Mouse (Mus musculus) activated CD4-positive, CD25-positive, alpha-beta regulatory T cell, adult 9 weeks (primary cell): ENCODE data around the gene Mettl26. TPM values are rescaled to one million over a fixed set of nuclear protein-coding genes. Genes with fewer than 3 reads are reported as not detected.

Experiments
- polyA plus RNA-seq: library from polyadenylated mRNA; unstranded; fragments of 100-300 nt; shearing (Covaris generic); gene quantifications from one replicate; pipeline ENCODE4 v1.2.1, GENCODE M21; 2017

Mettl26 gene
- 95.5 TPM for polyA plus RNA-seq

DNA sequence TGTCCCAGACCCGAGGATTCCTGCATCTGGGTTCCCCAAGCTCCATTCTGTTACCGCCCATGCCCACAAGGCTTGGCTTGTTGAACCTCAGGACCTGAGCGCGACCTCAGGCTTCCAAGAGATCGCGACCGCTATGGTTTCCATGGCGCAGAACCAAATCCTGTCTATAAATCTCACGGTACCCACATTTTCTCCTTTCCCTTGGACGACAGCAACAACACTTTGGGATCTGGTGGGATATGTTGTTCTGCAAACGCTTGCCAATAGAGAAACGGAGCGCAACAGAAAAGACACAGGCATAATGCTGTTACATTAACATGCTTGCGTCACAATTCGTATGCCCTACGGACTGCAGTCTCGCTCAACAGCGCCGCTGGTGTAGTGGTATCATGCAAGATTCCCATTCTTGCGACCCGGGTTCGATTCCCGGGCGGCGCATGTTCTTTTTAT lies at the start of gene Mettl26:
Mettl26 (plus strand) TSS at position 354 of the 450 bp plus-strand sequence.

DNA sequence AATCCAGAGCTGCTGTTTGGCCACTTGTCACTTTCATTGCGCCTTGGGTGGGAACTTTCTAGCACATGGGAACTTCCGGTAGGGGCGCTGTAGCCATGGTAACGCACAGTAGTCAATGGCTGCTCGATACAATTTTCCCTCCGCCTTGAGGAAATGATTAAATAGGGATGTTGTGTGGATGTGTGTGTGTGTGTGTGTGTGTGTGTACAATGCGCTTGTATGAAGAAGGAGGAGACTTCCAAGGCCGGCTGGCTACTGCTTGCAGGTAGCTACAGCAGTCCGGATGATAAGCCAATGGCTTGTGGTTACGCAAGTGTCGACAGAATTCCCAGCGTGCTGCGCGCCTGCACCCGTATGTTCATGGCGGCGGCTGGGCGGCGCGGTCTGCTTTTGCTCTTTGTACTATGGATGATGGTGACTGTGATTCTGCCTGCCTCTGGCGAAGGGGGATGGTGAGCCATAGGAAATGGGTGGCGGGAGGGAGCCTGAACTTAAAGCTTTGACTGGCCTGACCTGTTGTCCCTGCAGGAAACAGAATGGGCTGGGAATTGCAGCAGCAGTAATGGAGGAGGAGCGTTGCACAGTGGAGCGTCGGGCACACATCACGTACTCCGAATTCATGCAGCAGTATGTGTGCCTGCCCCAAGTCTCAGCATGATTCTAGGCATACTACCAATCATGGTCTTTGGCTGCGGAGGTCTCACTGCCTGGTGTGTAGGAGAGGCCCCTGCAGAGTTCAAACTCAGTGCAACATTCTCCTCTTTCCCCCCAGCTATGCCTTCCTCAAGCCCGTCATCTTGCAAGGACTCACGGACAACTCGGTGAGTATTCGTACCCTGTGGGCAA lies 45.9 kb upstream of the Mettl26 start, which contains the start of gene Jmjd8:
Jmjd8 (plus strand) TSS at position 156 of the 846 bp plus-strand sequence.

DNA sequence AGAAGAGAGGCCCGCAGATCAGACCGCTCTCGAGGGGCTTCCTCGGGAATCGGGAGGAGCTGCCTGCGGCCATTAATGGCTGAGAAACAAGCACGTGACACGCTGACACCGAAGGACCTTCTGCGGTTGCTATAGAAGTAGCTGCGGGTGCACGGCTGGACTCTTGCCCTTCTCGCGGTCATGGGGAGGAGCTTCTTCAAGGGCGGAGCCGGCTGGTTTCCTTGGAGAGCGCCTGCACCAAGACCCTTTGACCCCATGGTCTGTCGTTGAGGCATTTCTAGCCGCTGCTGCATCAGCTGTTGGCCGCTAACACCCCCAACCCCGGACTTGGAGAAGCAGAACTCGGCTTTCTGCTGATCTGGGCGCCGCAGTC lies 41.6 kb upstream of the Mettl26 start, which contains the start of gene Stub1:
Stub1 (minus strand) TSS at position 114 of the 373 bp plus-strand sequence.

DNA sequence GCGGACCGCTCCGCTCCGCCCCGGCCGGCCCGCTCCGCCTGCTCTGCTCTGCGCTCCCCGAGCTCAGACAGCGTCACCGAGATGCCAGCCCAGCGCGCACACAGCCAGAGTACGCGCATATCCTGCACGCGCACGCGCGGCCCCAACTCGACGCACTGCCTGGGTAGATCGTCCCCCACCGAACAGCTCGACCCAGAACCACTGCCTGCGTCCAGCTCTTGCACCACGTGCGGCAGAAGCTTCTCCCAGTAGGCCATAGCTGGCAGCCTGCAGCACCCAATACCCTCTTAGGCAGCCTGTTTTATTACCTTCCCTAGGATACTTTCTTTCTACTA lies 37.8 kb upstream of the Mettl26 start, which contains the start of gene Rhbdl1:
Rhbdl1 (minus strand) TSS at position 220 of the 335 bp plus-strand sequence.

DNA sequence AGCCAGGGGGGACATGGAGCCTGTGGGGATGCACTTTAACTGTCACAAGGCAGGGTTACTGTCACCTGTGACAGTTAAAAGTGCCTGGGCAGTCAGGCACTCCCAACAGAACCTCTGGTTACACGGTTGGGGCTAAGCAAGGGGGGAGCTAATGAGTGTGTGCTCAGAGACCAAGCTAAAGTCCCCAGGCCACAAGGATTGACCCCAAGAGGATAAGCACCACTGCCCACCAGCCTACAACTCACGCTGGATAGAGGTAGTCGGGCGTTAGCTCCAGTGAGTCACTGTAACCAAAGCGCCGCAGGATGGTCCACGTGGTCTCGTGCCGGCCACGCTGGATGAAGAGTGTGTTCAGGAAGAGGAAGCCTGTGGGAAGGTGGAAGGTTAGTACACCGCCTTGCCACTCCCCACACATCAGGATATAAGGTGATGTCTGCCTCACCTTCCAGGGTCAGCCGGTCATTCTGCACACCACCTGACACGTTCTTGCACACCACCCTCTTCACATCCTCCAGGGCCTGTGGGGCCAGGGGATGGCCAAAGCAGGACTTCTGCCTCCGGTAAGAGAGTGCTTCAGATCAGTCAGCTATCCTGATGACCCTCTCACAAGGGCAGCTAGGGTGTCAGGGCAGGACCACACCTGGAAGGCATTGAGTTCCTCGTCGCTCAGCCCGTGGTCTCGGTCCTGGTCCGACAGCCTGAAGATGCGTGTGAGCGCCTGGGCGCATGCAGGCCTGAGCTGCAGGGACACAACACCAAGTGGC lies 33.6 kb upstream of the Mettl26 start, which contains the start of gene Gm20683:
Gm20683 (minus strand) TSS at position 647 of the 764 bp plus-strand sequence.

DNA sequence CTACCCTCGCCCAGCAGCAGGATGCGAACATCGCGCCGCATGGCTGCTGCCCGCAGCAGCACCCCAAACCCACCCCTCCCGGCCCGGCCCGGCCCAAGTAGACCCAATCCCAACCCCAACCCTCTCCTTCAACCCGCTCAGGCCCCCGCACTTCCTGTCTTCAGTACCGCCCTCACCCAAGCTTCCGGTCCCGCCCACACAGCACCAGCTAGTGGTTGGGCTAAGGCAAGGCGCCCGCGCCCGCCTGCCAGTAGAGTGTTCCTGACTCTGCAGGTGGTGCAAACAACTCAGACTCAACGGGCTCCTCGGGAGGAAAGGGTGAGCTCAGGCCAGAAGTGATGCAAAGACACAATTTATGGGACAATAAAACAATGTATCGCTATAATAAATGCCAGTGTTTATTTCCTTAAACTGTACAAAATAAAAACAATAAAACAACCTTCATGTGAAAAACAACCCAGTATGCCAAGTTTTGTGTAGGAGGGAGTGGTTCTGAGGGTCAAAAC lies 30.4 kb upstream of the Mettl26 start, which contains the start of gene Rhot2:
Rhot2 (minus strand) TSS at position 456 of the 506 bp plus-strand sequence.

DNA sequence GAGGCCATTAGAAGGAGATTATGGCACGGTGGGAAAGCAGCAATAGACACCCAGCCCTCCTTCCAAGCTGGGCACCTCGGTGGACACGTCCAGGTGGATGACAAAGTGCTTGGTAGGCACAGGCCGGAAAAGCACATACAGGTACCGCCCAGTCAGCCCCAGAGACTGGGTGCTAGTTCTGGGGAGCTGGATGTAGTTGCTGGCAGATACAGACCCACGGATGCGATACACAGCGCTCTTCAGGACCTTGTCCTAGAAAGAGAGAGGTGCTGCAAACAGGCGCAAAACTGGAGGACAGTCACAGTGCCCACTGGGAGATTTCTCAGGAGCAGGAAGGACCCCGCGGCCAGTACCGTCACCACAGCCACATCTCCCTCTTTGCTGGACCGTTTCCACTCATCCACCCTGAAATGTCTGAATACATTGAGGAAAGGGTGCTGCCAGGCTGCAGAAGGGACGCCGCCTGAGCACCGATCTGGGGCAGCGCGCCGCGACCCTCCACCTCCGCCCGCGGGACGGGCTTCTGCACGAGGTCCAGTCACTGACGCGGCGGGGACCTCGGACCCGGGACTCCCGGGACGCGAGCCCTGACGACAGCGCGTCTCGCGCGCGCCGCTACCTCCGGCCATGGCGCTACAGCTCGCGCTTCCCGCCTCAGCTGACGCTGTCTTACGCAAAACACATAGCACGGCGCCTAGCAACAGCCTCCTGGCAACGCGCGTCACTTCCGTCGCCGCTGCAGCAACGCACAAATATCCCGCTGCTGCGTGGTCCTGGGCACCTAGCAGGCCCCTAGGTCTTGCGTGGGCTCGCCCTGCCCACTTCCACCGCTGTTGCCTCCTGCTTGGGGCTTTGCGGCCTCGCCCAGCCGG lies 13.8 kb upstream of the Mettl26 start, which contains the start of gene Wdr90:
Wdr90 (minus strand) TSS at position 670 of the 872 bp plus-strand sequence.

DNA sequence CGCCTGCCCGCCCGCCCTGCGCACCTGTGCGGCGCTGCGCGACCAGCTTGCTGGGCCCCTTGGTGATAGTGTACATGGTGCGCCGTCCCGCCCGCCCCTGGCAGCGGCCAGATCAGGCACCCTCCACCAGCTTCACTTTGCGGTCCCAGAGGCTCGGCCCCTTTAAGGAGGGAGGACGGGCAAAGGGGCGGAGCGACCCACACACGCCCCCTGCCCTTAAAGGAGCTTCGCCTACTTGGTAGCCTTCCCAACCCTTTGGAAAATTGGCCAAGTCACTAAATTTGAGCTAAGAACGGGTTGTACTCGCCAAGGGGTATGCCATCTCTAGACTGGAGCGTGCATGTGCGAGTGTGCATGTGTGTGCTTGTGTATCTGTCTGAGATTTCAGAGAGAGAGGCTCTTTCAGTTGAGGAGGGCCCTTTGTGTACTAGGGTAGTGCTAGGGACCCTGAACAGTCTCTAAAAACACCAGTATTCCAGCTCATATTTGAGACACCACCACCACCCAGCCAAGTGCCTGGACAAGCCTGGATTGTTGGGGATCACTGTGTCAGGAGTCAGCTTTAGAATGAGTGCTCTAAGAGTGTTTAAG lies 6.2 kb upstream of the Mettl26 start, which contains the start of gene Mcrip2:
Mcrip2 (minus strand) TSS at position 164 of the 591 bp plus-strand sequence.

DNA sequence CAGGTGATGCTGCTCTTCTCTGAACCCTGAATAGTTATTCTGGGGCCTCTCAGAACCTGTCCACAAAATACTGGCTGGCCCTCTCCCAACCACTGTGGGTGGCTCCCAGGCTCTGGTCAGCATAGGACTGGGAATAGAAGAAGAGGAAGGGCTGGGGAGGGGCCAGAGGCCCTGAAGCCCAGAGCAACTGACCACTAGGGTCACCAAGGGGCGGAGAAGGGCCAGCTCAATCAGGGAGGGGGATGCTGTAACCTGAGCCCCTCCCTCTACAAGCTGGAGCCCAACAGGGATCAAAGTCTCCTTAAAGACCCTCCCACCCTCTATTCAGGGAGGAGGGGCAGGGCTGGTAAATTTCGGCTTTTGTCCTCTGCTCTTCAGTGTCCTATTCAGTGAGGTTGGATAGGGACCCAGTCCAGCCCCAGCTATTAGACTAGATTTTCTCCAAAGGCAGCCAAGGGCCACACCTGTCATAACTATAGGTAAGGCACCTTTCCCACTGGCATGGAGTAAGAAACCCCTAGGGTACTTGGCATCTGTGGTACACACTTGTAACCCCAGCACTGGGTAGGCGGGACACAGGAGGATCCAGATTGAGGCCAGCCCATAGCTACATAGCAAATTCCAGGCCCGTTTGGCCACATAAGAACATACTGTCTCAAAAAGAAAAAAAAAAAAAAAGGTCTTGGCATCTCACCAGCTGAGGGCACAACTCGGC lies 5.5 kb downstream of the Mettl26 start, which contains the start of gene Wfikkn1:
Wfikkn1 (minus strand) TSS at position 663 of the 715 bp plus-strand sequence.

DNA sequence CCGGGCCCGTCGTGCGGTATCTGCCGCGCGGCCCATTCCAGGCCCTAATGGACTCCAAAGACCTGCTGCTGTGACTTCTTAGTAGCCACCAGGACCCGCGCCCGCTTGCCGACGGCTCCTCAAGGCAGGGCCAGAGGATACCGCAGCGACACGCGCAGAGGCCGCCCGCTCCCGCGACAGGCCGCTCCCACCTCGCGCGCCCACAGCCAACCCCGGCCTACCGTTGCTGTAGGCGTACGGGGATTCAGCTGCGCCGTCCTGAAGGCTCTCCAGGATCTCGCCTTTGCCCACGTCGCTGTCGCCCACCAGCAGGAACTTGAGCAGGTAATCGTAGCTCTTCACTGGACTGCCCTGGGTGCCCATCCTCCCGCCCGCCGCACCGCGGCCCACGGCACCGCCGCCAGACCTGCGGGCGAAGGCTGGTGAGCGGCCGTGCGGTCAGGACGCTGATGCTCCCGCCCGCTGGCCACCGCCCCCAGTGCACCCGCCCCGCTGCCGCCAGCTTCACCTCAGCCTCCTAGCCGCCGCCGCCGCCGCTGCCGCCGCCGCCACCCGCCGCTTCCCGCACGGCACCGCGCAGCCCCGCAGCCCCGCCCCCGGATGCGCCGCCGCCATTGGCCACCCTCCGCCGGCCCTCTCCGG lies 44.4 kb downstream of the Mettl26 start, which contains the start of gene Rab40c:
Rab40c (minus strand) TSS at position 584 of the 642 bp plus-strand sequence.

Other genes with a start within 250 kb of the Mettl26 start
- not detected for gene Gng13, start 157.9 kb upstream of the Mettl26 start, polyA plus RNA-seq
- gene Chtf18, start 147.7 kb upstream of the Mettl26 start, polyA plus RNA-seq = 6.7 TPM
- 19.7 TPM for gene Rpusd1, start 147.4 kb upstream of the Mettl26 start, polyA plus RNA-seq
- 0.17 TPM for gene Mslnl, start 139.0 kb upstream of the Mettl26 start, polyA plus RNA-seq
- gene Msln, start 120.7 kb upstream of the Mettl26 start, polyA plus RNA-seq = not detected
- gene Narfl, start 101.3 kb upstream of the Mettl26 start, polyA plus RNA-seq = 28.0 TPM
- gene Haghl, start 89.4 kb upstream of the Mettl26 start, polyA plus RNA-seq = 38.4 TPM
- gene Ccdc78, start 88.5 kb upstream of the Mettl26 start, polyA plus RNA-seq = 0.83 TPM
- gene Fam173a, start 82.2 kb upstream of the Mettl26 start, polyA plus RNA-seq = 245 TPM
- not detected for gene AC134908.4, start 79.4 kb upstream of the Mettl26 start, polyA plus RNA-seq
- gene Metrn, start 77.9 kb upstream of the Mettl26 start, polyA plus RNA-seq = 9.6 TPM
- gene Fbxl16, start 66.0 kb upstream of the Mettl26 start, polyA plus RNA-seq = not detected
- 45.9 TPM for gene Wdr24, start 51.4 kb upstream of the Mettl26 start, polyA plus RNA-seq
- gene Jmjd8, start 46.2 kb upstream of the Mettl26 start, polyA plus RNA-seq = 42.2 TPM
- gene Stub1, start 41.7 kb upstream of the Mettl26 start, polyA plus RNA-seq = 91.2 TPM
- 0.57 TPM for gene Rhbdl1, start 37.8 kb upstream of the Mettl26 start, polyA plus RNA-seq
- gene Gm20683, start 33.3 kb upstream of the Mettl26 start, polyA plus RNA-seq = 0.75 TPM
- gene Rhot2, start 30.2 kb upstream of the Mettl26 start, polyA plus RNA-seq = 50.2 TPM
- 7.3 TPM for gene Wdr90, start 13.6 kb upstream of the Mettl26 start, polyA plus RNA-seq
- 5.7 TPM for gene Mcrip2, start 6.3 kb upstream of the Mettl26 start, polyA plus RNA-seq
- gene Wfikkn1, start 5.8 kb downstream of the Mettl26 start, polyA plus RNA-seq = 1.0 TPM
- gene Rab40c, start 44.7 kb downstream of the Mettl26 start, polyA plus RNA-seq = 5.1 TPM
- gene Pigq, start 69.9 kb downstream of the Mettl26 start, polyA plus RNA-seq = 71.1 TPM
- not detected for gene Nhlrc4, start 69.9 kb downstream of the Mettl26 start, polyA plus RNA-seq
- not detected for gene A930017K11Rik, start 77.5 kb downstream of the Mettl26 start, polyA plus RNA-seq
- gene Capn15, start 110.7 kb downstream of the Mettl26 start, polyA plus RNA-seq = 22.0 TPM
- gene Rab11fip3, start 194.5 kb downstream of the Mettl26 start, polyA plus RNA-seq = 2.0 TPM
- 37.5 TPM for gene Decr2, start 215.3 kb downstream of the Mettl26 start, polyA plus RNA-seq
- gene Nme4, start 220.5 kb downstream of the Mettl26 start, polyA plus RNA-seq = 0.89 TPM
- gene Tmem8, start 238.2 kb downstream of the Mettl26 start, polyA plus RNA-seq = 4.4 TPM
- 82.4 TPM for gene Mrpl28, start 248.4 kb downstream of the Mettl26 start, polyA plus RNA-seq